Mouse (Mus musculus): ENCODE measurements around the gene Sult1e1.

DNA sequence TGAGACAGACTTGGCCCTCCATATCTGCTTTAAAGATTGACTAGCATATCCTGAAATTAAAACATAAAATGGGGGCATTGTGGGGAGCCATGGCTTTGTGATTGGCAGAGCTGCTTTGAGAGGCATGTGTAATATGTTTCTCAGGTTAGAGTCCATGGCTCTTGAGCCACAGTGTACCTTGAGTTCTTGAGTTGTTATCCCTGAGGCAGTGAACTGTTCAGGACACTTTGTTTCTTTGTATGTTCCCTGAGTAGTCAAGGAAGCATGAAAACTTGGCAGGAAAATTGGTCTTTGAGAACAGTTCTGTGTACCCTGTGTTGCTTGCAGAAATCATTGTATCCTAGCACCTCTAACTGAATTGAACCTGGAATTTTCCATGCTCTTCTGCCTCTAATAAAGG is 28.4 kb downstream of the Sult1e1 start:
- TF ChIP-seq CTCF (IDR thresholded peaks at IDR 0.05; ENCODE audit: low read depth) (no peak), EP300 (optimal IDR thresholded peaks at IDR 0.05) (no peak)

Measured in stomach, postnatal 0 days (tissue).